Mouse (Mus musculus) ES-E14 (cell line): ENCODE results near the gene Sidt2.

Experiments used
- CHD2 ChIP-seq: IDR thresholded peaks from 2 replicates; pipeline ENCODE4 v1.6.1; 2014; ENCODE audit warnings: mild to moderate bottlenecking, low read depth, low read length, inconsistent platforms
- HCFC1 ChIP-seq: IDR thresholded peaks from 2 replicates; pipeline ENCODE4 v1.6.1; 2012; ENCODE audit warnings: low read length, inconsistent platforms, borderline replicate concordance; ENCODE audit not compliant: insufficient read depth
- MAFK ChIP-seq: IDR thresholded peaks from 2 replicates; pipeline ENCODE4 v1.6.1; 2014; ENCODE audit warnings: mild to moderate bottlenecking, low read depth, low read length, inconsistent platforms; ENCODE audit not compliant: insufficient read depth
- ZC3H11A ChIP-seq: IDR thresholded peaks from 2 replicates; pipeline ENCODE4 v1.6.1; 2012; ENCODE audit warnings: low read depth, mild to moderate bottlenecking, inconsistent platforms, low read length, borderline replicate concordance
- ZNF384 ChIP-seq: IDR thresholded peaks from 2 replicates; pipeline ENCODE4 v1.6.1; 2012; ENCODE audit warnings: low read depth, low read length, inconsistent platforms

- TF ChIP-seq MAFK (no peak), HCFC1 (no peak), ZNF384 (no peak), CHD2 (no peak), ZC3H11A (no peak)
These were observed 21.8 kb upstream of the Sidt2 start for GRCm38 (mm10) chr9:45976884-45977283.
